Comparison of ENCODE assay signal across 10 mouse cellular contexts in genomic region chr12:80811646-80812509, GRCm38 (mm10). TPM values are rescaled to one million over a fixed set of nuclear protein-coding genes. Genes with fewer than 3 reads are reported as not detected.
A peak's percentile ranks its signal among the peaks of the same experiment; 100 is the strongest.
DNase-seq lines count a peak whose midpoint lies in the region; ATAC-seq and TF ChIP-seq lines count a peak whose summit lies in the region.
"Had no signal": no experiment of that assay in that cellular context is flagged by ENCODE, and none has a peak within 500 bp of the region (broad histone marks: within the 10 kb centered on the region; RNA-seq: fewer than 3 reads in every experiment).

No protein-coding gene starts in this region.

- H3K9me3 ChIP-seq in embryonic facial prominence, embryonic 10.5 days, result no peaks in the 10 kb centered on the region
- no peaks in the 10 kb centered on the region for H3K9me3 ChIP-seq in liver, embryonic 15.5 days (replicated peaks)

- peak; percentile 92 for DNase-seq in heart, adult 11 months
- no peak for DNase-seq in heart, postnatal 25 days (ENCODE audit: low spot score)
- no peak for DNase-seq in embryonic facial prominence, embryonic 10.5 days (ENCODE audit: low spot score)
- DNase-seq in right cerebral cortex, postnatal 36 days (ENCODE audit: low spot score in 2 of 2), result no peak
- no peak for DNase-seq in T-cell, adult 2 months (ENCODE audit: low spot score)
- no peak for DNase-seq in left cerebral cortex, postnatal 36 days (ENCODE audit: low spot score in 2 of 2)

- H3K36me3 ChIP-seq in C2C12 (ENCODE audit: control insufficient read depth, insufficient read depth), result no peaks in the 10 kb centered on the region
- no peaks in the 10 kb centered on the region for H3K36me3 ChIP-seq in embryonic facial prominence, embryonic 10.5 days (replicated peaks)
- no peaks in the 10 kb centered on the region for H3K36me3 ChIP-seq in liver, embryonic 15.5 days (replicated peaks)

- H3K79me3 ChIP-seq in C2C12 (ENCODE audit: low read depth), result peaks cover 67% of the 10 kb centered on the region

- H3K4me3 ChIP-seq in C2C12 (ENCODE audit: insufficient read depth, poor library complexity, severe bottlenecking), result no peak overlapping the region
- no peak overlapping the region for H3K4me3 ChIP-seq in embryonic facial prominence, embryonic 10.5 days
- H3K4me3 ChIP-seq in liver, embryonic 15.5 days (replicated peaks), result no peak overlapping the region

- no peaks in the 10 kb centered on the region for H3K27me3 ChIP-seq in C2C12 (ENCODE audit: control insufficient read depth, insufficient read depth, insufficient read length)
- H3K27me3 ChIP-seq in embryonic facial prominence, embryonic 10.5 days (replicated peaks; ENCODE audit: low read depth, poor library complexity, severe bottlenecking), result no peaks in the 10 kb centered on the region
- H3K27me3 ChIP-seq in liver, embryonic 15.5 days, result no peaks in the 10 kb centered on the region

- WGBS in embryonic facial prominence, embryonic 10.5 days, result 51% methylated on average over 6 of the region's 6 CpGs
- 10% methylated on average over 6 of the region's 6 CpGs for WGBS in liver, embryonic 15.5 days (ENCODE audit: insufficient replicate concordance)

- TF ChIP-seq CTCF in C2C12 (IDR thresholded peaks at IDR 0.05; ENCODE audit: control insufficient read depth, insufficient read depth, insufficient read length), result no peak

- H3K9ac ChIP-seq in liver, embryonic 15.5 days, result 0 out of 2 replicates have a peak overlapping the region, but pooled peaks have one; percentile 30

- H3K79me2 ChIP-seq in C2C12 (ENCODE audit: control insufficient read depth, insufficient read depth), result peaks cover 100% of the 10 kb centered on the region

- intact Hi-C loops in heart, postnatal 25 days (cut with DNase I), result loop anchor here (2.0 kb wide), 1 partner anchor 19 kb away; no protein-coding TSS in a partner anchor
- intact Hi-C loops in left cerebral cortex, postnatal 36 days (cut with DNase I), result no loop called here

- peaks cover 42% of the 10 kb centered on the region for H3K4me1 ChIP-seq in embryonic facial prominence, embryonic 10.5 days
- peaks cover 93% of the 10 kb centered on the region for H3K4me1 ChIP-seq in liver, embryonic 15.5 days (replicated peaks)

- H3K27ac ChIP-seq in embryonic facial prominence, embryonic 10.5 days (replicated peaks), result 0 out of 2 replicates have a peak overlapping the region, but pooled peaks have one; percentile 3
- peak overlapping the region; percentile 68 for H3K27ac ChIP-seq in liver, embryonic 15.5 days (replicated peaks)

- ATAC-seq in liver, embryonic 15.5 days (ENCODE audit: insufficient read depth), result peak; percentile 58

- H3K4me2 ChIP-seq in liver, embryonic 15.5 days, result peak overlapping the region; percentile 49

- no peak overlapping the region for H3ac ChIP-seq in C2C12 (ENCODE audit: control insufficient read depth, insufficient read length, low read depth)

TF ChIP-seq in C2C12, 6 proteins besides CTCF, POLR2A, EP300 and RAD21:
- peak; percentile 31 for TF ChIP-seq MAX (IDR thresholded peaks at IDR 0.05)
- no peak for TF ChIP-seq USF1 (IDR thresholded peaks at IDR 0.05; ENCODE audit: low read depth)
- peak; percentile 77 for TF ChIP-seq MYOD1 (IDR thresholded peaks at IDR 0.05; ENCODE audit: control insufficient read depth, insufficient read length, low read depth)
- no peak for TF ChIP-seq MYOG (IDR thresholded peaks at IDR 0.05; ENCODE audit: control insufficient read depth, extremely low read depth, insufficient read length)
- peak; percentile 57 for TF ChIP-seq CEBPB (IDR thresholded peaks at IDR 0.05; ENCODE audit: low read depth)
- TF ChIP-seq FOSL1 (IDR thresholded peaks at IDR 0.05; ENCODE audit: insufficient read depth, low read length, poor library complexity, severe bottlenecking), result no peak

RNA-seq across cellular contexts. Expression of gene Susd6, which starts 21.6 kb away (rescaled TPM):
- total RNA-seq in heart, postnatal 25 days (2021), result 10 to 100 TPM; 62.5 to 69.1 TPM
- polyA plus RNA-seq in C2C12 (2012; fragmentation: generic; extraction: Trizol), result 20.9 TPM
- 13.6 and 13.8 TPM in 2 replicates for polyA plus RNA-seq in embryonic facial prominence, embryonic 10.5 days (2016; fragmentation: Nextera tagmentation; extraction: Ambion mirVana)
- 13.7 and 15.8 TPM in 2 replicates for polyA plus RNA-seq in liver, embryonic 15.5 days (2015; fragmentation: Nextera tagmentation; extraction: Ambion mirVana)
- total RNA-seq in left cerebral cortex, postnatal 36 days (2021), result 10 to 100 TPM; 31.6 to 40.0 TPM

RNA-seq across cellular contexts. Expression of gene Ccdc177, which starts 51.4 kb away (rescaled TPM):
- under 1 TPM; 0.06 to 0.08 TPM for total RNA-seq in heart, postnatal 25 days (2021)
- polyA plus RNA-seq in C2C12 (2012; fragmentation: generic; extraction: Trizol), result not detected
- polyA plus RNA-seq in embryonic facial prominence, embryonic 10.5 days (2016; fragmentation: Nextera tagmentation; extraction: Ambion mirVana), result 0.52 and 0.59 TPM in 2 replicates
- polyA plus RNA-seq in liver, embryonic 15.5 days (2015; fragmentation: Nextera tagmentation; extraction: Ambion mirVana), result not detected in 2 replicates
- total RNA-seq in left cerebral cortex, postnatal 36 days (2021), result 10 to 100 TPM; 14.5 to 15.7 TPM
- total RNA-seq: gastrocnemius, adult 18-20 months had no signal
- polyA plus RNA-seq: spleen, adult 2 months had no signal
